Mouse (Mus musculus) cortical plate, adult 2 months (tissue): ENCODE measurements around the gene Blmh. TPM values are rescaled to one million over a fixed set of nuclear protein-coding genes. Genes with fewer than 3 reads are reported as not detected.

ENCODE experiments used
- H3K27ac ChIP-seq: fragments of 200-500 bp; 2 replicates; pipeline ENCODE4 v1.5.1; 2012; ENCODE audit warnings: low read length, control low read depth, inconsistent platforms; ENCODE audit not compliant: insufficient read depth
- H3K4me1 ChIP-seq: fragments of 200-500 bp; 2 replicates; pipeline ENCODE4 v1.6.1; 2011; ENCODE audit warnings: low read length; ENCODE audit not compliant: control insufficient read depth, insufficient read depth
- H3K4me3 ChIP-seq: fragments of 200-500 bp; 2 replicates; pipeline ENCODE4 v1.5.1; 2011; ENCODE audit warnings: mild to moderate bottlenecking, low read length, control low read depth; ENCODE audit not compliant: insufficient read depth
- CTCF ChIP-seq: fragments of 200-500 bp; IDR thresholded peaks from 2 replicates; pipeline ENCODE4 v1.5.1; 2011; ENCODE audit warnings: mild to moderate bottlenecking, control low read depth, low read length; ENCODE audit not compliant: insufficient read depth; ENCODE audit errors: extremely low read depth
- POLR2A ChIP-seq: fragments of 200-500 bp; IDR thresholded peaks from 2 replicates; pipeline ENCODE4 v1.6.1; 2011; ENCODE audit warnings: mild to moderate bottlenecking, low read length, control low read depth; ENCODE audit not compliant: insufficient read depth; ENCODE audit errors: extremely low read depth
- polyA plus RNA-seq: library from polyadenylated mRNA; depleted of rRNA; stranded (reverse); fragments of >200 nt; gene quantifications from 2 replicates; pipeline ENCODE4 v1.2.3, GENCODE M21; 2012; rRNA removed

The Blmh gene
- polyA plus RNA-seq, 1 experiment, result 38.1 TPM

- H3K27ac ChIP-seq, result no peak overlapping the region
- no peak overlapping the region for H3K4me3 ChIP-seq
- no peaks in the 10 kb centered on the region for H3K4me1 ChIP-seq
- TF ChIP-seq CTCF, result no peak
- no peak for TF ChIP-seq POLR2A
These were observed 86.3 kb downstream of the Blmh start for GRCm38 (mm10) chr11:77010762-77011475.

GRCm38 (mm10) chr11:77018046-77018445 is 93.4 kb downstream of the Blmh start:
- no peak overlapping the region for H3K4me3 ChIP-seq
- no peak overlapping the region for H3K27ac ChIP-seq
- TF ChIP-seq POLR2A, result no peak
- no peak for TF ChIP-seq CTCF
- no peaks in the 10 kb centered on the region for H3K4me1 ChIP-seq

GRCm38 (mm10) chr11:77019539-77019938 is 94.9 kb downstream of the Blmh start:
- Histone ChIP-seq H3K4me3 (no peak overlapping the region), H3K4me1 (no peaks in the 10 kb centered on the region), H3K27ac (no peak overlapping the region)
- TF ChIP-seq POLR2A (no peak), CTCF (no peak)

GRCm38 (mm10) chr11:77021749-77022396 is 97.3 kb downstream of the Blmh start:
- no peaks in the 10 kb centered on the region for H3K4me1 ChIP-seq
- no peak overlapping the region for H3K4me3 ChIP-seq
- no peak for TF ChIP-seq POLR2A
- no peak for TF ChIP-seq CTCF
- no peak overlapping the region for H3K27ac ChIP-seq

GRCm38 (mm10) chr11:77026559-77026958 is 102.0 kb downstream of the Blmh start:
- Histone ChIP-seq H3K4me3 (no peak overlapping the region), H3K4me1 (no peaks in the 10 kb centered on the region), H3K27ac (no peak overlapping the region)
- peak; percentile 24; the same call in 1 of the 2 replicates for TF ChIP-seq CTCF
- TF ChIP-seq POLR2A, result no peak

GRCm38 (mm10) chr11:77028157-77028556 is 103.5 kb downstream of the Blmh start:
- H3K4me3 ChIP-seq, result no peak overlapping the region
- H3K27ac ChIP-seq, result no peak overlapping the region
- TF ChIP-seq POLR2A (no peak), CTCF (no peak)
- no peaks in the 10 kb centered on the region for H3K4me1 ChIP-seq

GRCm38 (mm10) chr11:77031151-77031934 is 106.7 kb downstream of the Blmh start:
- Histone ChIP-seq H3K4me1 (no peaks in the 10 kb centered on the region), H3K27ac (no peak overlapping the region), H3K4me3 (no peak overlapping the region)
- TF ChIP-seq POLR2A (no peak), CTCF (no peak)

Other genes starting within 250 kb of the Blmh start
- gene Trarg1, start 245.0 kb upstream of the Blmh start, polyA plus RNA-seq, result 0.32 and 0.40 TPM in 2 replicates
- gene Gosr1, start 161.2 kb upstream of the Blmh start, polyA plus RNA-seq, result 27.3 and 28.0 TPM in 2 replicates
- 29.1 and 30.5 TPM in 2 replicates for gene Cpd, start 77.8 kb upstream of the Blmh start, polyA plus RNA-seq
- gene Tmigd1, start 22.6 kb upstream of the Blmh start, polyA plus RNA-seq, result not detected in 2 replicates
- 0.04 TPM in 1 of 2 replicates, not detected in the other for gene Slc6a4, start 73.8 kb downstream of the Blmh start, polyA plus RNA-seq
- gene Nsrp1, start 153.6 kb downstream of the Blmh start, polyA plus RNA-seq, result 8.4 and 10.1 TPM in 2 replicates